Mouse (Mus musculus) intestine, embryonic 14.5 days (tissue): ENCODE results near the gene Fkbp1b. TPM values are rescaled to one million over a fixed set of nuclear protein-coding genes. Genes with fewer than 3 reads are reported as not detected.

Experiments used
- ATAC-seq: fragments of 200-750 bp; cut with Nextera tagmentation; replicated peaks from 2 replicates; pipeline ENCODE4 v1.8.0; 2017; ENCODE audit warnings: low read depth, moderate number of reproducible peaks, moderate TSS enrichment, moderate library complexity; ENCODE audit not compliant: low FRiP score, low TSS enrichment
- DNase-seq: peaks from one replicate; pipeline ENCODE4 v3.0.0-alpha.2; 2018; ENCODE audit warnings: low spot score
- H3K27ac ChIP-seq: fragments of 300-500 bp; sonication (generic); 2 replicates; pipeline ENCODE4 v1.5.1; 2014; ENCODE audit warnings: low read depth, mild to moderate bottlenecking, control low read depth
- H3K27me3 ChIP-seq: fragments of 300-500 bp; sonication (generic); replicated peaks from 2 replicates; pipeline ENCODE4 v1.6.1; 2014; ENCODE audit warnings: low read length, control low read depth; ENCODE audit not compliant: control insufficient read depth, insufficient read depth
- H3K36me3 ChIP-seq: fragments of 300-500 bp; sonication (generic); 2 replicates; pipeline ENCODE4 v1.6.1; 2014; ENCODE audit warnings: low read length, control low read depth; ENCODE audit not compliant: control insufficient read depth, insufficient read depth
- H3K4me1 ChIP-seq: fragments of 300-500 bp; sonication (generic); replicated peaks from 2 replicates; pipeline ENCODE4 v1.6.1; 2014; ENCODE audit warnings: low read length, control low read depth, mixed read lengths; ENCODE audit not compliant: control insufficient read depth, insufficient read depth
- H3K4me2 ChIP-seq: fragments of 300-500 bp; sonication (generic); 2 replicates; pipeline ENCODE4 v1.6.1; 2014; ENCODE audit warnings: low read length
- H3K4me3 ChIP-seq: fragments of 300-500 bp; sonication (generic); 2 replicates; pipeline ENCODE4 v1.5.1; 2014; ENCODE audit warnings: low read depth, low read length, control low read depth, mixed read lengths
- H3K9ac ChIP-seq: fragments of 300-500 bp; sonication (generic); 2 replicates; pipeline ENCODE4 v1.6.1; 2014; ENCODE audit warnings: mild to moderate bottlenecking, low read length
- H3K9me3 ChIP-seq: fragments of 300-500 bp; sonication (generic); 2 replicates; pipeline ENCODE4 v1.6.1; 2016; ENCODE audit warnings: low read length, control low read depth; ENCODE audit not compliant: control insufficient read depth
- WGBS: fragments of 180-500 bp; shearing (Covaris S2); extraction: QIAGEN DNeasy Blood & Tissue Kit; methylation state at CpG from one replicate; pipeline ENCODE4 v1.1.7; 2014; 5-methylcytosine and 5-hydroxymethylcytosine counted together
- polyA plus RNA-seq: library from polyadenylated mRNA; unstranded; fragments of >200 nt; fragmentation: Nextera tagmentation; extraction: Ambion mirVana; gene quantifications from 2 replicates; pipeline ENCODE4 v1.2.1, GENCODE M21; 2014

The Fkbp1b gene
- polyA plus RNA-seq, 1 experiment from 2014 or later, result 14.5 TPM

DNA sequence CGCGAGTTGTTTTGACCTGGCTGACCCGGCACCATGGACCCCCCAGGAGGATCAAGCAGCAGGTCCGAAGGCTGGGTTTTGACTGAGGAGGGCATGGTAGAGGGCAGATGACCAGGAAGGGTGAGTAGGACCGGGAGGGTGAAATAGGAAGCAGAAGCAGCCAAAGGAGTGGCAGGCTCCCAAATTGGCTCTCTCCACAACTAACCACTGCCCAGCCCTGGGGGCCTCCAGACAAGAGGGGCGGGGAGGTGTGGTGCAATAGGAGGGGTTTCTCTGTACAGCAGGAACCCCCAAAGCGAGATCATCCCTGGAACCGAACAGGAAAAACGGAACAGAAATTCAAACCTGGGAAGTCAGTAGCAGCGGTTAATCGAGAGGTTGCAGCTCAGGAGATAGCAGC lies 650 bp downstream of the Fkbp1b start:
- WGBS, result 1% methylated on average over 11 of the region's 11 CpGs
- no peak for ATAC-seq
- no peak for DNase-seq

DNA sequence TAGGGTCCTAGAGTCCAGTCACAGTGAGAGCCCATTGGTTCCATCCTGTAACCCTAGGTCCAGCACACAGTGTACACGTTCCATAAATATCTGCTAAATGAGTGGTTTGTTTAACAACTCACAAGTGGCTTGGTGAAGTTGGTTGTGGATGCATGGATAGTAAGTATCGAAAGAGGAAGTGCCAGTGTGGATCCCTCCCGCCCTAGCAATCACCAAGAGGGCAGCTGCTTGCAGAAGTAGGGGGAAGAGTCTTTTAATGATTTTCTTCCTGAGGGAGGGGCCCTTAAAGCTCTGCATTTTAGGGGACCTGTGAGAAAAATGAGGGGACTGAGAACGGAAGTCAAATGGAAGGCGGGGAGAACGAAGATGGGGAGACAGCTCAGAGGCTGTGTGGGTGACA lies 1.4 kb downstream of the Fkbp1b start:
- H3K4me1 ChIP-seq, result peaks cover 12% of the 10 kb centered on the region
- ATAC-seq (no peak), DNase-seq (no peak)
- WGBS, result 46% methylated on average over 6 of the region's 6 CpGs
- H3K9ac ChIP-seq, result no peak overlapping the region
- no peaks in the 10 kb centered on the region for H3K36me3 ChIP-seq
- H3K4me3 ChIP-seq, result no peak overlapping the region
- H3K9me3 ChIP-seq, result no peaks in the 10 kb centered on the region
- no peak overlapping the region for H3K4me2 ChIP-seq
- H3K27ac ChIP-seq, result no peak overlapping the region
- H3K27me3 ChIP-seq, result 0 out of 2 replicates have a peak, but pooled peaks cover 3% of the 10 kb centered on the region

More for the DNA sequence above, 650 bp downstream of the Fkbp1b start:
- H3K4me2 ChIP-seq, result peak overlapping the region; percentile 95
- peaks cover 12% of the 10 kb centered on the region for H3K4me1 ChIP-seq
- peak overlapping the region; percentile 69 for H3K4me3 ChIP-seq
- 0 out of 2 replicates have a peak, but pooled peaks cover 3% of the 10 kb centered on the region for H3K27me3 ChIP-seq
- no peaks in the 10 kb centered on the region for H3K9me3 ChIP-seq
- H3K36me3 ChIP-seq, result no peaks in the 10 kb centered on the region
- H3K27ac ChIP-seq, result no peak overlapping the region
- H3K9ac ChIP-seq, result peak overlapping the region; percentile 45

DNA sequence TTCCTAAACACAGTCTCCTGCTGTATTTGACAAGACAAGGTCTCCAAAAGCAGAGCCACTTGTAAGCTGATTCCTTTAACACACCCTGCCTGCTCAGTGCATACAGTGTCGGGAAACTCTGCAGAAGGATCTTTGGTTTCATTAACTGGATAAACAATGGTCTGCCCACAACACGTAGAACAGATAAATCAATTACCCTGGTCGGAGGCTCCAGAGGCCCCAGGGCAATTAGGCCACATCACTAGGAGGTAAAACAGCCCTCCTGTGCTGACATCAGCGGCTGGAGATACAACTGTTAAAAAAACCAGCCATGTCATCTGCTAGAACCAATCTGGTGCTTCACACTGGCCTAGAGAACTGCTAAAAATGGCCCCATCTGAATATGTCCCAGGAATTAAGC lies 4.4 kb downstream of the Fkbp1b start:
- Histone ChIP-seq H3K4me1 (peaks cover 2% of the 10 kb centered on the region; the same call in 1 of the 2 replicates), H3K4me3 (no peak overlapping the region), H3K27me3 (0 out of 2 replicates have a peak, but pooled peaks cover 3% of the 10 kb centered on the region), H3K4me2 (no peak overlapping the region), H3K36me3 (0 out of 2 replicates have a peak, but pooled peaks cover 4% of the 10 kb centered on the region), H3K9me3 (no peaks in the 10 kb centered on the region), H3K27ac (no peak overlapping the region), H3K9ac (no peak overlapping the region)
- DNase-seq (no peak), ATAC-seq (no peak)
- 10% methylated on average over 4 of the region's 4 CpGs for WGBS

DNA sequence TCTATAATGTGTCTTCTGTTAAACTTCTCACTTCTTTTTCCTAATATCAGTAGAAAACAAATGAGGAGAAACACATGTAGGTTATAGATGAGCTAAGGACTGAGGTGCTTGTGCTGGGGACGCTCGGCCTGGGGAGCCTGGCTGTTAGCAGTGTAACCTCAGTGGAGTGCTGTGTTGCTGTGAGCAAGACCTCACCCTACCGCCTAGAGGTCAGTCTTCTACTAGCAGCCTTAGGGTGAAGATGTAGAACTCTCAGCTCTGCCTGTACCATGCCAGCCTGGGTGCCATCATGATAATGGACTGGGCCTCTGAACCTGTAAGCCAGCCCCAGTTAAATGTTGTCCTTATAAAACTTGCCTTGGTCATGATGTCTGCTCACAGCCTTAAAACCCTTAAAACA lies 14.1 kb downstream of the Fkbp1b start:
- Histone ChIP-seq H3K4me2 (no peak overlapping the region), H3K4me3 (no peak overlapping the region), H3K27me3 (no peaks in the 10 kb centered on the region), H3K9me3 (no peaks in the 10 kb centered on the region), H3K4me1 (no peaks in the 10 kb centered on the region), H3K27ac (no peak overlapping the region), H3K9ac (no peak overlapping the region), H3K36me3 (peaks cover 63% of the 10 kb centered on the region)
- ATAC-seq (no peak), DNase-seq (no peak)
- WGBS, result 77% methylated on average over 3 of the region's 3 CpGs

DNA sequence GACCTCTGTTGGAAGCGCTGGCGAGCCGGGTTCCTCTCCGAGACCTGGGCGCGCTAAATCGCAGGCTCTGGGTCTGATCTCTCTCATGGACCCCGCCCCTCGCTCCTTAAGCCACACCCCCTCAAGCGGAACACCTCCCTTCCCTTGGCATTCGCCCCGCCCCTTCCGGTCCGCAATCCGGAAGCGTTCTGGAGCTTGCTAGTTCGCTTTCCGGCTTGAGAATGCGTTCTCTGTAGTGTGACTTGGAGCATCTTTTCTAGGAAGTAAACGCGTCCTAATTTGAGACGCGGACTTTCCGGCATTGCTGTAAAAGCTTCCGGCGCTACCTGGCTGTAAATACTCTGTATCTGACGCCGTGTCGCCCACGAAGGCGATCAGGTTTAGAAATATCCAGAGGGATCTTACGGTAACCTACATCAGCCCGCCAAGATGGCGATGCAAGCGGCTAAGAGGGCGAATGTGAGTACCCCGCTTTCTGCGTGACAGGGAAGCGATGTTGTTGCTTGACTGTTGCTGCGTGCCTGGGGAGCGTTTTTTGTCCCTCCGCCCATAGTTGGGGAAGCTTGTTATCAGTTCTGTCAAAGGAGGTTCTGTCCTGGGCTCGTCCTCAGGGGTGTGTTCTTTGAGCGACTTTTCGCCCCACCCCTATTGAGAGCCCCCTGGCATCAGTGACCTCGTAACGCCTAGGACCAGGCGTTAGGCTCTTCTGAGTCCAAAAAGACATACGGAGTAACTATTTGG lies 23.9 kb downstream of the Fkbp1b start, which contains the start of gene Sf3b6:
Sf3b6 (plus strand) TSS at position 184 of the 741 bp plus-strand sequence.
- H3K9ac ChIP-seq, result peak within 1 kb of the TSS; percentile 58
- H3K4me2 ChIP-seq, result peak within 1 kb of the TSS; percentile 92
- peaks cover 25% of the 10 kb centered on the region for H3K36me3 ChIP-seq
- DNase-seq (peak; percentile 97), ATAC-seq (peak; percentile 99)
- no peaks in the 10 kb centered on the region for H3K9me3 ChIP-seq
- WGBS, result under 1% methylated on average over 49 of the region's 49 CpGs
- peaks cover 12% of the 10 kb centered on the region for H3K4me1 ChIP-seq
- H3K4me3 ChIP-seq, result peak within 1 kb of the TSS; percentile 68
- H3K27ac ChIP-seq, result peak within 1 kb of the TSS; percentile 85
- no peaks in the 10 kb centered on the region for H3K27me3 ChIP-seq

DNA sequence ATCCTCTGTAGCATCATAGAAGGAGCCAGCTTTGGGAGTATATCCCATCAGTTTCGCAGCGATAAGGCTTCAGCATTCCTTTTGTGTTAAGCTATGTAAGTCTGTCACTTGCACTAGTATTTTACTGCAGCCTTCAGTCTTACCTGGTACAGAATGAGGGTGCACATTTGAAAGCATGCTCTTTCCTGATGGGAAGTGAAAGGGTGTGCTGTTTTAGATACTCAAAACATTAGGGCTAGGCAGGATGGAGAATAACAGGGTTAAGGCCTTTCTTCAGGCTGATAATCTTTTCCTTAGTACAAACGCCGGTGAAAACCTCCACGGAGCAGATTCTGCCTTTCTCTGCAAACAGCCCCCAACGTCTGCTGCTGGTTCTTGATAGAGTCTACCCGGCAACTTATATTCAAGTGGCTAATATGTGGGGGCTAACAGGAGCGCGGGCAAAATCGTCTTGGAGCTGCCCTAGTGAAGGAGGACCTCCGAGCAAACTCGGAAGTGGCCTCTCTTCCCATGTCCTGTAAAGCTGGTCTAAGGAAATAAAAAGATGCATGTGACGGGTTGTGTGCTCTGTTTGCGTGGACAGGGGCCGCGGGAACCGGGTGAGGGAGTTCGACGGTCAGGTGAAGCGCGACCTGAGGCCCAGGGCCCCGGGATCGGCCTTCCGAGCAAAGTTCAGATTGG lies 24.6 kb downstream of the Fkbp1b start:
- Histone ChIP-seq H3K4me3 (peak overlapping the region; percentile 68), H3K4me1 (peaks cover 13% of the 10 kb centered on the region), H3K36me3 (peaks cover 18% of the 10 kb centered on the region), H3K4me2 (peak overlapping the region; percentile 92), H3K9me3 (no peaks in the 10 kb centered on the region), H3K27ac (peak overlapping the region; percentile 85), H3K9ac (peak overlapping the region; percentile 58), H3K27me3 (no peaks in the 10 kb centered on the region)
- ATAC-seq, result peak; percentile 80; the same call in 1 of the 2 replicates
- DNase-seq, result no peak
- 8% methylated on average over 24 of the region's 24 CpGs for WGBS

DNA sequence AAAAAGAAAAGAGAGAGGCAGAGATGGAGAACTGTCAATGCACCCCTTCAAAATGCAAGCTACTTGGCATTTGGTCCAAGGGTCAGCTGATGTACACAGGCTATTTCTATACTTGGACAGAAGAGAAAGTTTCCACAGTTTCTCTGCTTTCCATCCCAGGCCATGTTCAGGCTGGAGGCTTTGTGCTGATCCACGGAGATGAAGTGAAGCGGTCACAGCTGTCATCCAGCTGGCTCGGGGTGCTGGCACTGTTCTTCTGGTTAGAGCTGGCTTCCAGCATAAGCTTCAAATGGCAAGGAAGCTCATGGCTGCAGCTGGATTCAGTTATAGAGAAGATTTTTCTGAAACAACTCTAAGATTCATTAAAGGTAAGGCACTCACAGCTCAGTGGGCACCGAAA lies 27.8 kb downstream of the Fkbp1b start:
- Histone ChIP-seq H3K4me1 (peaks cover 15% of the 10 kb centered on the region), H3K4me2 (no peak overlapping the region), H3K36me3 (no peaks in the 10 kb centered on the region), H3K4me3 (no peak overlapping the region), H3K27me3 (no peaks in the 10 kb centered on the region), H3K9me3 (peaks cover 3% of the 10 kb centered on the region; the same call in 1 of the 2 replicates), H3K9ac (no peak overlapping the region), H3K27ac (no peak overlapping the region)
- DNase-seq, result no peak
- no peak for ATAC-seq
- WGBS, result 79% methylated on average over 4 of the region's 4 CpGs

DNA sequence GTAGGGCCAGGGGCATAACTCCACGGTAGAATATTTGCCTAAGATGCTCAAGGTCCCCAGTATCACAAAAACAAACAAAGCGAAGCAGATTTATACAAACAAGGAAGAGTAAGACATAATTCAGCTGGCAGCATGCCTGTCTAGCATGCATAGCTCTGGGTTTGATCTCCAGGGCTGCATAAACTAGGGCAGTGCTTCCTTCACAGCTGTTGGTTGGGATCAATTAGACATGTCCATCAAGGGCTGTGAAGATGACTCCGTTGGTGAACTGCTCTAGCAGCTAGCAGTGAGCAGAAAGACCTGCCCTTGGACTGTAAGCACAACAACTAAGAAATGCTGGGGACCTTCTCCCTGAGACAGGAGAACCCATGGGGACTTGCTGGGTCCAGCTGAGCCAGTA lies 29.7 kb downstream of the Fkbp1b start:
- no peak for DNase-seq
- 0 out of 2 replicates have a peak, but pooled peaks cover 9% of the 10 kb centered on the region for H3K4me1 ChIP-seq

More for the DNA sequence above, 29.7 kb downstream of the Fkbp1b start:
- H3K27me3 ChIP-seq, result no peaks in the 10 kb centered on the region
- H3K36me3 ChIP-seq, result no peaks in the 10 kb centered on the region
- H3K4me2 ChIP-seq, result no peak overlapping the region
- ATAC-seq, result no peak; the same call in 1 of the 2 replicates
- whole genome bisulfite sequencing, result 35% methylated on average over 3 of the region's 3 CpGs
- H3K9ac ChIP-seq, result no peak overlapping the region
- no peak overlapping the region for H3K4me3 ChIP-seq
- no peak overlapping the region for H3K27ac ChIP-seq
- H3K9me3 ChIP-seq, result peaks cover 3% of the 10 kb centered on the region; the same call in 1 of the 2 replicates
